Mouse (Mus musculus): ENCODE results near the gene Amotl1.
A peak's percentile ranks its signal among the peaks of the same experiment; 100 is the strongest.
"Not testable (repeated sequence)": the region's sequence is repeated elsewhere in the genome, so short reads cannot be mapped to it uniquely, and the experiment has no call there.

Amotl1 gene

GRCm38 (mm10) chr9:14644956-14645355 is at the start of gene Amotl1:
Gene Amotl1 (minus strand): TSS chr9:14645056.
- DNase-seq (ENCODE audit: low spot score) = no peak

GRCm38 (mm10) chr9:14689376-14690108 is 44.7 kb upstream of the Amotl1 start:
- DNase-seq (ENCODE audit: low spot score) = peak; percentile 28

GRCm38 (mm10) chr9:14684363-14684762 is 39.5 kb upstream of the Amotl1 start:
- DNase-seq (ENCODE audit: low spot score) = no peak

GRCm38 (mm10) chr9:14682741-14683140 is 37.9 kb upstream of the Amotl1 start:
- DNase-seq (ENCODE audit: low spot score) = no peak

GRCm38 (mm10) chr9:14680584-14680983 is 35.7 kb upstream of the Amotl1 start:
- DNase-seq (ENCODE audit: low spot score) = no peak

GRCm38 (mm10) chr9:14675707-14676691 is 31.1 kb upstream of the Amotl1 start:
- peak; percentile 80 for DNase-seq (ENCODE audit: low spot score)

GRCm38 (mm10) chr9:14674506-14674905 is 29.6 kb upstream of the Amotl1 start:
- DNase-seq (ENCODE audit: low spot score) = no peak

GRCm38 (mm10) chr9:14673109-14673508 is 28.3 kb upstream of the Amotl1 start:
- DNase-seq (ENCODE audit: low spot score) = no peak

GRCm38 (mm10) chr9:14671965-14672364 is 27.1 kb upstream of the Amotl1 start:
- not testable (repeated sequence) for DNase-seq (ENCODE audit: low spot score)

GRCm38 (mm10) chr9:14668382-14668781 is 23.5 kb upstream of the Amotl1 start:
- DNase-seq (ENCODE audit: low spot score) = no peak

GRCm38 (mm10) chr9:14666071-14666470 is 21.2 kb upstream of the Amotl1 start:
- DNase-seq (ENCODE audit: low spot score) = no peak

- DNase-seq (ENCODE audit: low spot score) = no peak
Measured at GRCm38 (mm10) chr9:14663591-14663990, 18.7 kb upstream of the Amotl1 start.

- DNase-seq (ENCODE audit: low spot score) = peak; percentile 65
Measured at GRCm38 (mm10) chr9:14662876-14663275, 18.0 kb upstream of the Amotl1 start.

- peak; percentile 75 for DNase-seq (ENCODE audit: low spot score)
Measured at GRCm38 (mm10) chr9:14662138-14662537, 17.3 kb upstream of the Amotl1 start.

- no peak for DNase-seq (ENCODE audit: low spot score)
Measured at GRCm38 (mm10) chr9:14657926-14658325, 13.1 kb upstream of the Amotl1 start.

GRCm38 (mm10) chr9:14654010-14654409 is 9.2 kb upstream of the Amotl1 start:
- DNase-seq (ENCODE audit: low spot score) = no peak

GRCm38 (mm10) chr9:14652761-14653160 is 7.9 kb upstream of the Amotl1 start:
- no peak for DNase-seq (ENCODE audit: low spot score)

GRCm38 (mm10) chr9:14647849-14648248 is 3.0 kb upstream of the Amotl1 start:
- DNase-seq (ENCODE audit: low spot score) = no peak

- DNase-seq (ENCODE audit: low spot score) = no peak
Measured at GRCm38 (mm10) chr9:14646641-14647040, 1.8 kb upstream of the Amotl1 start.

GRCm38 (mm10) chr9:14646061-14646460 is 1.2 kb upstream of the Amotl1 start:
- DNase-seq (ENCODE audit: low spot score) = no peak

GRCm38 (mm10) chr9:14643328-14643727 is 1.5 kb downstream of the Amotl1 start:
- DNase-seq (ENCODE audit: low spot score) = no peak

GRCm38 (mm10) chr9:14642251-14643021 is 2.4 kb downstream of the Amotl1 start:
- no peak for DNase-seq (ENCODE audit: low spot score)
